Mouse (Mus musculus) urinary bladder, postnatal 36 days (tissue): ENCODE data around the gene Wwc2.

Source experiments
- DNase-seq, 2 experiments: peaks; one replicate each; pipeline ENCODE4 v3.0.0; 2022; ENCODE audit warnings: low spot score in 2 of 2, mixed read lengths in 1 of 2

Gene Wwc2

GRCm38 (mm10) chr8:47939933-47940870 lies 50.5 kb downstream of the Wwc2 start:
- no peak for DNase-seq

GRCm38 (mm10) chr8:47939217-47939616 lies 51.5 kb downstream of the Wwc2 start:
- no peak for DNase-seq

- no peak for DNase-seq
Measured at GRCm38 (mm10) chr8:47936386-47936785, 54.3 kb downstream of the Wwc2 start.

DNA sequence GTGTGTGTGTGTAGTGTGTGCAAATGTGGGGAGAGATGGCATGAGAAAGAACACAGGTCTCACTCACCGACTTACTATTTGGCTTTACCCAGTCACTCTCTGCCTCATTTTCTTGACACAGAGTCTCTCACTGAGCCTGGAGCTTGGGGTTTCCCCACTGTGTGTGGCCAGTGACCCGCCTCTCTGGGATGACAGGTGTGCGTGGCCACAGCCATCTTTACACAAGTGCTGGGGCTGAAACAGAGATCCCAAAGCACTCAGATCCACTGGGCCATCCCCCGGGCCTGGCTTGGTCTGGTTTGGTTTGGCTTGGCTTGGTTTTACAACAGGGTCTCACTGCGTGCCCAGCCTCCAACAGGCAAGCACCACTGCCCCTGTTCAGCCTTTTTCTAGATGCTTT lies 55.3 kb downstream of the Wwc2 start:
- DNase-seq = no peak

DNA sequence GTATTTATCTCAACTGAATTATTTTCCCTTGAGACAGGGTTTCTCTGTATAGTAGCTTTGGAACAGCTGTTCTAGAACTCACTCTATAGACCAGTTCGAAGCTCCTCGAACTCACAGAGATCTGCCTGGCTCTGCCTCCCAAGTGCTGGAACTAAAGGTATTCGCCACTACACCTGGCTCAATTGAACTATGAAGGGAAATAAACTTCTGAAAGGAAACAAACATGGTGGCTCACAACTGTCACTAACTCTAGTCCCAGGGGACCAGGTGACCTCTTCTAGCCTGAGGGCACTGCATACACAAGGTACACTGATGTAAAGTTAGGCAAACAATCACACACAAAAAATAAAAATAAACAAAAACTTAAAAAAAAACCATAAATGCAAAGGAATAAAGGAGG lies 57.6 kb downstream of the Wwc2 start:
- no peak for DNase-seq

- DNase-seq = no peak
Measured at GRCm38 (mm10) chr8:47932028-47932790, 58.5 kb downstream of the Wwc2 start.

GRCm38 (mm10) chr8:47931371-47931770 lies 59.4 kb downstream of the Wwc2 start:
- DNase-seq = no peak

DNA sequence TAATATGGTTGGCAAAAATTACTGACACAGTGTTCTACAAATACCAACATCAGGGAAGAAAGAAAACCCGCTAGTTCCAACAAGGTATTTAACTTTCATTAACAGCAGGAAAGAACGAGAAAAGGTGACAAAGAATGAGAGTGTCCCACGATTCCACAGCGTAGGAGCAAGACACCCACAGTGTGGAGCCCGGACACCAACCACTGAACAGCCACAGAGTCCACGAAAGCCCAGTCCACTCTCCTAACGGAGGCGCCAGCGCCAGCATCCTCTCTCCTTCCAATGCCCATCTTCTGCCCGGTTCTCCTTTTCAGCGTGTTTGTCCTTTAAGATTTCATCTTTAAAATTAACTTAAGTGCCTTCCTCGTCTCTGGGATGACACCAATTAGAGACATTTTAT lies 61.1 kb downstream of the Wwc2 start:
- DNase-seq = no peak

DNA sequence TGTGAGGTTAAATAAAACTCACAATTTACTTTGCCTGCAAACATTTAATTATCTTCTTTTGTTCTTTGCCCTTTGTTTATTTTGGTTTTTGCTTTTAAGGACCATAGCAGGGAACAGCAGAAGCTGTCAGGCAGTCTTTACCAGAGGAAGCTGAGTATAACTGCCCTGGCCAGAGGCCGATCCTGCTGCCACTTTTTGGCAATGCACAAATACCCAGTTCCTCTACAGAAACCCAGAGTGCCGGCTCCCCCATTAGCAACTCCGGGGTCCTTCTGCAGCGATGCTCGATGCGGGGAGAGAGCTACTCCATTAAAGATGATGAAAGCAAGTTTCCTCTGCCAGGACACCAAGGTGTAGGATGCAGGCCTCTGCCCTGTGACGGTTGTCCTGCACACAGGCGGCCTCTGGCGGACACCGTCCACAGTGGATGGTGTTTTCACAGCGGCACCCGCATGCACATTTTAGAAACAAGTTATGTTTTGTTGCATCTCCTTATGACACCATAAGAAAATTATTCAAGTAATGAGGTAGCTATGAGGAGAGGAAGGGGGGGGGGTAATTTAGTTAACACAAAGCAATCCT lies 62.0 kb downstream of the Wwc2 start:
- no peak for DNase-seq

DNA sequence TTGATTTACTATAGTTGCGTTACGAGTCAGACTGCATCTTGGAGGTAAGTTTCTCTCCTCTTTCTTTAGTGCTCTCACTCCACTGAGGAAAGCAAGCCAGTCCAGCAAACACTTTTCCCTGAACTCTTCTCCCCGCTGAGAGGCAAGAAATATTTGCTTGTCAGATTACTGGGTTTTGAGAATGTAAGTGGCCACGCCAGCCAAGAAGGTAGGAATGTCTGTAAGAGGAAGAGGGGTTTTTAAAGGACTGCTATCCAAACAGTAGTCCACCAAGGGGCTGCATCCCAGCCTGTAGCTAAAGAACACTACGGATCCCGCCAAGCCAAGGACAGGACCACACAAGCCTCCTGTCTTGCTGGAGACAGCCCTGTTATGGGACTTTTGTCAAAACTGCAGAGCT lies 65.8 kb downstream of the Wwc2 start:
- DNase-seq = no peak

DNA sequence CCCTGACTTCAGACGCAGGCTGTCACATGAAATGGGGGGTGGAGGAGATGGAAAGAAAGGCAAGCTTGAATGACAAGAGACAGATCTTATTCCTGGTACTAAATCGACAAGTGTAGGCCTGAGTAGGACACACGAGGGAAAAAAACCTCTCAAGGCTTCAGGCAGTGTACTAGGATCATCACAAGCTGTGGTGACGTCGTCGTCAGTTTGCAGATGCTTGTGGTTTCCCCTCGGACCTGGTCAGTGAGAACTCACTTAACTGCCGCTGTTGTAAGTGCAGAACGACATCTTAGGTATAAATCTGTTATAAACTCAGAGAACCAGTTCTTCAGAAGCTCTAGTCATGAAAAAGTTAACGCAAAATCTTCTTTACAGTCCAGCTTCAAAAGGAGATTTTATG lies 67.9 kb downstream of the Wwc2 start:
- no peak for DNase-seq

GRCm38 (mm10) chr8:47922011-47922410 lies 68.7 kb downstream of the Wwc2 start:
- DNase-seq = no peak

DNA sequence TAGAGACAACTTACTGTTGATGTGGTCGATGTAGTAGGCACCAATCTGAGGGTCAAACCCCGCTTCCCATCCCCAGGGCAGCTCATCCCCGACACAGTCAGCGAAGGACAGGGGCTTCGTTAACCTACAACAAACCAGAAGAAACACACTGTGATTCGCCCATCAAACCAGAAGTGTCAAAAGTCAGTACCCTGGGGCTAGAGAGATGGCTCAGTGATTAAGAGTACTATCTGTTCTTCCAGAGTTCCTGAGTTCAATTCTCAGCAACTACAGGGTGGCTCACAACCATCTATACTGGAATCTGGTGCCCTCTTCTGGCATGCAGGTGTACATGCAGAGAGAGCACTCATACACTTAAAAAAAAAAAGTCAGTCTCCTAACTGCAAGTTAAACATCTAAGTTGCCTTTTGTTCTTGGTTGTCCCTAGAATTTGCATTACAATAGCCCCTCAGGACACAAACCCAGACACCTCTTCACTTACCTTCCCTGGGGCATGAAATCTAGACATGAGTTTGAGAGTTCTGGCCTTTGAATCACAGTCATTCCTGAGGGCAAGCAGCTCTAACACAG lies 70.1 kb downstream of the Wwc2 start:
- no peak for DNase-seq

GRCm38 (mm10) chr8:47917060-47918035 lies 73.4 kb downstream of the Wwc2 start:
- no peak for DNase-seq

GRCm38 (mm10) chr8:47915521-47915920 lies 75.2 kb downstream of the Wwc2 start:
- no peak for DNase-seq

GRCm38 (mm10) chr8:47914946-47915345 lies 75.8 kb downstream of the Wwc2 start:
- no peak for DNase-seq

DNA sequence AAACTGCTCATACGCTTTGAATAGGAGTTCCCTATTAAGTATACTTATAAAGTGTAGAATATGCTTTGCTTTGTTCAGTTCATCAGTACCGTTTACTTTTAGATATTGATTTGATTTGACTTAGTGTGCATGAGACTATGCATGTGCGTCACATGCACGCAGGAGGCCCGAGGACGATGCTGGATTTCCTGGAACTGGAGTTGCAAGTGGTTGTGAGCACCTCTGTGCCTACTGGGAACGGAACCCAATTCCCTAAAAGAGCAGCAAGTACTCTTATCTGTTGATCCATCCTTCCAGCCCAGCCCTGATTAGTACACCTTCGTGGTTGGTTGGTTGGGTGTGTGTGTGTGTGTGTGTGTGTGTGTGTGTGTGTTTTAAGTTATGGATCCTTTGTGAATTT lies 76.6 kb downstream of the Wwc2 start:
- DNase-seq = no peak

- no peak for DNase-seq
Measured at GRCm38 (mm10) chr8:47913621-47914020, 77.1 kb downstream of the Wwc2 start.

- no peak for DNase-seq
Measured at GRCm38 (mm10) chr8:47909681-47910080, 81.0 kb downstream of the Wwc2 start.

DNA sequence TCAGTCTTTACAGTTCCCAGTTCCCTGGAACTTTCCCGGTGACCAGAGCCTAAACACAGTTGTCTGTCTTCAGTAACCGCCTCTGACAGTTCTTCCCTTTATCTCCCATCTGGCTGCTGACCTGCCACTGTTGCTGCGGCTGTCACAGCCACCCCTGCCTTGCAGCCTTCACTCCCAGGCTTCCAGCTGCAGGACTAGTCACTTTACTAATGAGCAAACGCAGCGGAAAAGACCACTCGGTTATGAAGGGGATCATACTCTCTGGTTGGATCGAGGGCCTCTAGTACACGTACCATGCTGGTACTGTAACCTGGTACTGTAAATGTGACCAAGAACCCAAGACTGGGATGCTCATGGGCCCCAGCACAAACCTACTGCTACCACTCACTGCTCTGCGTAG lies 83.7 kb downstream of the Wwc2 start:
- DNase-seq = no peak

- no peak for DNase-seq
Measured at GRCm38 (mm10) chr8:47906142-47906541, 84.6 kb downstream of the Wwc2 start.
